Mouse (Mus musculus) limb, embryonic 14.5 days (tissue): ENCODE measurements around the gene Dock7. TPM values are rescaled to one million over a fixed set of nuclear protein-coding genes. Genes with fewer than 3 reads are reported as not detected.
"Not testable (repeated sequence)": the region's sequence is repeated elsewhere in the genome, so short reads cannot be mapped to it uniquely, and the experiment has no call there.

Source experiments
- ATAC-seq: fragments of 200-750 bp; cut with Nextera tagmentation; 2 replicates; pipeline ENCODE4 v1.8.0; 2017; ENCODE audit warnings: low read depth, moderate number of reproducible peaks, moderate TSS enrichment; ENCODE audit not compliant: low FRiP score
- DNase-seq: peaks from one replicate; pipeline ENCODE4 v3.0.0-alpha.2; 2015; ENCODE audit warnings: low spot score
- H3K27ac ChIP-seq: fragments of 300-500 bp; sonication (generic); replicated peaks from 2 replicates; pipeline ENCODE4 v1.5.1; 2014; ENCODE audit warnings: low read depth, mild to moderate bottlenecking, low read length, moderate library complexity, mixed read lengths
- H3K27me3 ChIP-seq: fragments of 300-500 bp; sonication (generic); 2 replicates; pipeline ENCODE4 v1.6.1; 2014; ENCODE audit warnings: low read length, mixed read lengths; ENCODE audit not compliant: control insufficient read depth, insufficient read depth
- H3K36me3 ChIP-seq: fragments of 300-500 bp; sonication (generic); 2 replicates; pipeline ENCODE4 v1.6.1; 2014; ENCODE audit warnings: mild to moderate bottlenecking, low read length, moderate library complexity, mixed read lengths; ENCODE audit not compliant: control insufficient read depth, insufficient read depth
- H3K4me1 ChIP-seq: fragments of 300-500 bp; sonication (generic); 2 replicates; pipeline ENCODE4 v1.6.1; 2014; ENCODE audit warnings: antibody characterized with exemption, low read length, mixed read lengths; ENCODE audit not compliant: control insufficient read depth, insufficient read depth
- H3K4me2 ChIP-seq: fragments of 300-500 bp; sonication (generic); replicated peaks from 2 replicates; pipeline ENCODE4 v1.6.1; 2014; ENCODE audit warnings: low read depth, mild to moderate bottlenecking, low read length, moderate library complexity; ENCODE audit not compliant: severe bottlenecking
- H3K4me3 ChIP-seq: fragments of 300-500 bp; sonication (generic); replicated peaks from 2 replicates; pipeline ENCODE4 v1.5.1; 2014; ENCODE audit warnings: low read length
- H3K9ac ChIP-seq: fragments of 300-500 bp; sonication (generic); 2 replicates; pipeline ENCODE4 v1.6.1; 2014; ENCODE audit warnings: mild to moderate bottlenecking, low read depth, low read length, moderate library complexity; ENCODE audit not compliant: severe bottlenecking
- H3K9me3 ChIP-seq: fragments of 300-500 bp; sonication (generic); 2 replicates; pipeline ENCODE4 v1.6.1; 2016; ENCODE audit warnings: low read length; ENCODE audit not compliant: control insufficient read depth
- POLR2A ChIP-seq: fragments of 200-500 bp; IDR thresholded peaks from 2 replicates; pipeline ENCODE4 v1.8.0; 2012; ENCODE audit warnings: inconsistent platforms, mild to moderate bottlenecking, moderate library complexity, borderline replicate concordance; ENCODE audit not compliant: insufficient read depth, insufficient read length; ENCODE audit errors: extremely low read depth
- WGBS: fragments of 180-500 bp; shearing (Covaris S2); extraction: QIAGEN DNeasy Blood & Tissue Kit; methylation state at CpG from one replicate; pipeline ENCODE4 v1.1.7; 2014; 5-methylcytosine and 5-hydroxymethylcytosine counted together
- polyA plus RNA-seq, 2 experiments: library from polyadenylated mRNA; depleted of rRNA in 1 of 2; stranded (reverse) in 1 of 2; unstranded in 1 of 2; fragments of >200 nt; fragmentation: Nextera tagmentation in 1 of 2; extraction: Ambion mirVana in 1 of 2; gene quantifications; 2 replicates each; pipeline versions ENCODE4 v1.2.1 to v1.2.3; 2012 to 2014

The Dock7 gene
- polyA plus RNA-seq, 2 experiments, result 73.2 to 154 TPM

GRCm38 (mm10) chr4:98978693-98979092 is 142.0 kb downstream of the Dock7 start:
- Histone ChIP-seq H3K4me3 (no peak overlapping the region), H3K9ac (no peak overlapping the region), H3K27ac (no peak overlapping the region), H3K36me3 (peaks cover 38% of the 10 kb centered on the region), H3K9me3 (no peaks in the 10 kb centered on the region), H3K4me2 (no peak overlapping the region), H3K27me3 (no peaks in the 10 kb centered on the region), H3K4me1 (no peaks in the 10 kb centered on the region)
- WGBS, result 87% methylated on average over 2 of the region's 2 CpGs
- DNase-seq (no peak), ATAC-seq (no peak)
- TF ChIP-seq POLR2A, result no peak

GRCm38 (mm10) chr4:98978288-98978687 is 142.4 kb downstream of the Dock7 start:
- H3K27ac ChIP-seq, H3K4me2 ChIP-seq, DNase-seq, H3K9me3 ChIP-seq, H3K4me1 ChIP-seq, ATAC-seq, H3K9ac ChIP-seq, H3K27me3 ChIP-seq, H3K4me3 ChIP-seq: not testable (repeated sequence)
- H3K36me3 ChIP-seq, result peaks cover 37% of the 10 kb centered on the region
- 92% methylated on average over 2 of the region's 2 CpGs for WGBS

- Histone ChIP-seq H3K4me2 (no peak overlapping the region), H3K9ac (no peak overlapping the region), H3K27me3 (no peaks in the 10 kb centered on the region), H3K9me3 (no peaks in the 10 kb centered on the region), H3K4me3 (no peak overlapping the region), H3K4me1 (no peaks in the 10 kb centered on the region), H3K36me3 (peaks cover 59% of the 10 kb centered on the region), H3K27ac (no peak overlapping the region)
- no peak for DNase-seq
- no peak for TF ChIP-seq POLR2A
- 68% methylated on average over 8 of the region's 8 CpGs for WGBS
- no peak for ATAC-seq
These were observed 145.0 kb downstream of the Dock7 start for GRCm38 (mm10) chr4:98975741-98976140.

- no peak overlapping the region for H3K4me3 ChIP-seq
- peaks cover 83% of the 10 kb centered on the region for H3K36me3 ChIP-seq
- no peak overlapping the region for H3K9ac ChIP-seq
- H3K27me3 ChIP-seq, result no peaks in the 10 kb centered on the region
- ATAC-seq, result no peak
- no peaks in the 10 kb centered on the region for H3K9me3 ChIP-seq
- H3K4me2 ChIP-seq, result no peak overlapping the region
- no peak for DNase-seq
- 90% methylated on average over 3 of the region's 3 CpGs for WGBS
- no peak overlapping the region for H3K27ac ChIP-seq
- no peak for TF ChIP-seq POLR2A
- no peaks in the 10 kb centered on the region for H3K4me1 ChIP-seq
These were observed 150.8 kb downstream of the Dock7 start for GRCm38 (mm10) chr4:98969946-98970345.

GRCm38 (mm10) chr4:98960243-98960642 is 160.5 kb downstream of the Dock7 start:
- WGBS, result 89% methylated on average over 3 of the region's 3 CpGs
- Histone ChIP-seq H3K36me3 (peaks cover 66% of the 10 kb centered on the region), H3K27ac (no peak overlapping the region), H3K4me1 (no peaks in the 10 kb centered on the region), H3K27me3 (no peaks in the 10 kb centered on the region), H3K9ac (no peak overlapping the region), H3K9me3 (no peaks in the 10 kb centered on the region), H3K4me2 (no peak overlapping the region), H3K4me3 (no peak overlapping the region)
- no peak for TF ChIP-seq POLR2A
- ATAC-seq (no peak), DNase-seq (no peak)

GRCm38 (mm10) chr4:98955986-98956385 is 164.7 kb downstream of the Dock7 start:
- DNase-seq, result no peak
- Histone ChIP-seq H3K36me3 (peaks cover 57% of the 10 kb centered on the region), H3K27me3 (no peaks in the 10 kb centered on the region), H3K9me3 (no peaks in the 10 kb centered on the region), H3K9ac (no peak overlapping the region), H3K4me2 (no peak overlapping the region), H3K4me1 (no peaks in the 10 kb centered on the region), H3K4me3 (no peak overlapping the region), H3K27ac (no peak overlapping the region)
- 92% methylated on average over 8 of the region's 8 CpGs for WGBS
- TF ChIP-seq POLR2A, result no peak
- ATAC-seq, result no peak
